Mouse (Mus musculus) erythroblast, embryonic 14.5 days (primary cell): ENCODE measurements around the gene Prrx2.

Source experiments
- GATA1 ChIP-seq: IDR thresholded peaks from 2 replicates; pipeline ENCODE4 v1.6.1; 2012; ENCODE audit warnings: low read length, inconsistent platforms, mixed read lengths
- TAL1 ChIP-seq: IDR thresholded peaks from 3 replicates; pipeline ENCODE4 v1.6.1; 2012; ENCODE audit warnings: low read length, inconsistent platforms, mixed read lengths

GRCm38 (mm10) chr2:30872669-30873068 lies 37.9 kb downstream of the Prrx2 start:
- no peak for TF ChIP-seq TAL1
- TF ChIP-seq GATA1 = no peak
